Mouse (Mus musculus) heart, embryonic 12.5 days (tissue): ENCODE data around the gene Tspan5. TPM values are rescaled to one million over a fixed set of nuclear protein-coding genes. Genes with fewer than 3 reads are reported as not detected.

ENCODE experiments used
- ATAC-seq: fragments of 200-750 bp; cut with Nextera tagmentation; 2 replicates; pipeline ENCODE4 v1.8.0; 2017; ENCODE audit warnings: moderate TSS enrichment, moderate library complexity; ENCODE audit not compliant: insufficient number of reproducible peaks, low FRiP score
- H3K27ac ChIP-seq: fragments of 300-500 bp; sonication (generic); 2 replicates; pipeline ENCODE4 v1.5.1; 2016; ENCODE audit warnings: mild to moderate bottlenecking, moderate library complexity; ENCODE audit not compliant: poor library complexity, severe bottlenecking
- H3K27me3 ChIP-seq: fragments of 300-500 bp; sonication (generic); replicated peaks from 2 replicates; pipeline ENCODE4 v1.6.1; 2016; ENCODE audit warnings: mild to moderate bottlenecking, moderate library complexity
- H3K36me3 ChIP-seq: fragments of 300-500 bp; sonication (generic); 2 replicates; pipeline ENCODE4 v1.6.1; 2016; ENCODE audit warnings: mild to moderate bottlenecking, moderate library complexity
- H3K4me1 ChIP-seq: fragments of 300-500 bp; sonication (generic); replicated peaks from 2 replicates; pipeline ENCODE4 v1.6.1; 2016; ENCODE audit warnings: mild to moderate bottlenecking
- H3K4me2 ChIP-seq: fragments of 300-500 bp; sonication (generic); 2 replicates; pipeline ENCODE4 v1.6.1; 2016; ENCODE audit warnings: mild to moderate bottlenecking, moderate library complexity
- H3K4me3 ChIP-seq: fragments of 300-500 bp; sonication (generic); 2 replicates; pipeline ENCODE4 v1.5.1; 2016; ENCODE audit warnings: mild to moderate bottlenecking
- H3K9ac ChIP-seq: fragments of 300-500 bp; sonication (generic); 2 replicates; pipeline ENCODE4 v1.6.1; 2016; ENCODE audit warnings: mild to moderate bottlenecking, moderate library complexity
- H3K9me3 ChIP-seq: fragments of 300-500 bp; sonication (generic); replicated peaks from 2 replicates; pipeline ENCODE4 v1.6.1; 2016; ENCODE audit warnings: mild to moderate bottlenecking, moderate library complexity
- WGBS: fragments of 180-500 bp; shearing (Covaris S2); methylation state at CpG from one replicate; pipeline ENCODE4 v1.1.7; 2016; 5-methylcytosine and 5-hydroxymethylcytosine counted together
- polyA plus RNA-seq: library from polyadenylated mRNA; unstranded; fragments of >200 nt; fragmentation: Nextera tagmentation; extraction: Ambion mirVana; gene quantifications from 2 replicates; pipeline ENCODE4 v1.2.1, GENCODE M21; 2016

The Tspan5 gene
- polyA plus RNA-seq, 1 experiment from 2014 or later: 18.9 TPM

DNA sequence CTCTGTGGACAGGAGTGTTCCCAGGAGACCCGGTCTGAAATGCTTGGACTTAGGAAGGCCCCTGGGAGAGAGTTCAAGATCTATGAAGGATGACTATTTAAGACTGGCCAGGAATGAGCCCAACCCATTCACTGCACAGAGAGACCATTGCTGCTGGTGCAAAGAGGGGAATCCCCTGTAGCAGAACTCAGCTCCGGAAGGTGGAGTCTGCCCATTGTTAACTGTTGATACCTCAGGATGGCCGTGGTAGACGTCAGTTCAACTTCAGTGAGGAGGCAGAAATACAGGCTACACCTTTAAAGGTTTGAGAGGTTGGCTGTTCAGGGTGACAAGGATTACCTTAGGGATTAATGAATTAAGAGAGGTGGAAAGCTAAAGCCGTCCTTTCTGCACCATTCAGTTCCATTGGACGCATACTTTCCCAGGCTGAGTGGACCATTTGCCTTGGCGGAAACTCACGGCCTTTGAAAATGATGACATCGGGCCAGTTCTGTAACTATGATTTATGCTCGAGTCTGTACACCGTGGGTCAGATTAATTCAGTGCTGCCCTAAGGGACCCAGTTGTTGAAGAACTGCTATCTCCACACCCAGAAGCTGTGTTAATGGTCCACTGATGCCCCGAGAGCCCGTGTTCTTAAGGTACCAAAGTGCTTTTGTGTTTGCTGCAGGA is 71.3 kb downstream of the Tspan5 start:
- no peak overlapping the region for H3K4me2 ChIP-seq
- H3K36me3 ChIP-seq: no peaks in the 10 kb centered on the region
- H3K27me3 ChIP-seq: no peaks in the 10 kb centered on the region
- no peaks in the 10 kb centered on the region for H3K9me3 ChIP-seq
- peaks cover 27% of the 10 kb centered on the region for H3K4me1 ChIP-seq
- no peak overlapping the region for H3K9ac ChIP-seq
- 74% methylated on average over 13 of the region's 13 CpGs for WGBS
- H3K4me3 ChIP-seq: no peak overlapping the region
- ATAC-seq: no peak
- no peak overlapping the region for H3K27ac ChIP-seq

GRCm38 (mm10) chr3:138814457-138814856 is 72.5 kb downstream of the Tspan5 start:
- no peaks in the 10 kb centered on the region for H3K36me3 ChIP-seq
- WGBS: 71% methylated on average over 5 of the region's 5 CpGs

GRCm38 (mm10) chr3:138815127-138815837 is 73.3 kb downstream of the Tspan5 start:
- Histone ChIP-seq H3K27ac (no peak overlapping the region), H3K4me3 (no peak overlapping the region), H3K27me3 (no peaks in the 10 kb centered on the region), H3K9ac (no peak overlapping the region), H3K9me3 (no peaks in the 10 kb centered on the region), H3K36me3 (no peaks in the 10 kb centered on the region), H3K4me1 (peaks cover 24% of the 10 kb centered on the region), H3K4me2 (no peak overlapping the region)
- 74% methylated on average over 7 of the region's 7 CpGs for WGBS
- no peak for ATAC-seq

More at GRCm38 (mm10) chr3:138814457-138814856, 72.5 kb downstream of the Tspan5 start:
- peaks cover 24% of the 10 kb centered on the region for H3K4me1 ChIP-seq
- H3K9me3 ChIP-seq: no peaks in the 10 kb centered on the region
- no peak overlapping the region for H3K4me2 ChIP-seq
- no peak for ATAC-seq
- H3K27me3 ChIP-seq: no peaks in the 10 kb centered on the region
- H3K4me3 ChIP-seq: no peak overlapping the region
- H3K27ac ChIP-seq: no peak overlapping the region
- H3K9ac ChIP-seq: no peak overlapping the region

GRCm38 (mm10) chr3:138816888-138817656 is 75.1 kb downstream of the Tspan5 start:
- WGBS: 46% methylated on average over 5 of the region's 5 CpGs
- H3K27ac ChIP-seq: no peak overlapping the region
- no peaks in the 10 kb centered on the region for H3K36me3 ChIP-seq
- no peak overlapping the region for H3K4me2 ChIP-seq
- ATAC-seq: no peak
- no peak overlapping the region for H3K9ac ChIP-seq
- H3K4me3 ChIP-seq: no peak overlapping the region
- no peaks in the 10 kb centered on the region for H3K9me3 ChIP-seq
- no peaks in the 10 kb centered on the region for H3K27me3 ChIP-seq
- H3K4me1 ChIP-seq: peaks cover 27% of the 10 kb centered on the region

GRCm38 (mm10) chr3:138819862-138820261 is 77.9 kb downstream of the Tspan5 start:
- Histone ChIP-seq H3K4me1 (peaks cover 28% of the 10 kb centered on the region), H3K36me3 (no peaks in the 10 kb centered on the region), H3K9ac (no peak overlapping the region), H3K27me3 (no peaks in the 10 kb centered on the region), H3K9me3 (no peaks in the 10 kb centered on the region), H3K4me2 (no peak overlapping the region), H3K4me3 (no peak overlapping the region), H3K27ac (no peak overlapping the region)
- WGBS: 79% methylated on average over 6 of the region's 6 CpGs
- ATAC-seq: no peak

GRCm38 (mm10) chr3:138820296-138820695 is 78.3 kb downstream of the Tspan5 start:
- no peak overlapping the region for H3K9ac ChIP-seq

GRCm38 (mm10) chr3:138821886-138822445 is 80.0 kb downstream of the Tspan5 start:
- WGBS: 28% methylated on average over 5 of the region's 5 CpGs
- Histone ChIP-seq H3K27me3 (no peaks in the 10 kb centered on the region), H3K27ac (no peak overlapping the region), H3K9me3 (no peaks in the 10 kb centered on the region), H3K36me3 (no peaks in the 10 kb centered on the region), H3K4me1 (peaks cover 27% of the 10 kb centered on the region), H3K4me2 (no peak overlapping the region), H3K9ac (no peak overlapping the region), H3K4me3 (no peak overlapping the region)
- ATAC-seq: 0 out of 2 replicates have a peak, but pooled peaks have one; percentile 41

More at GRCm38 (mm10) chr3:138820296-138820695, 78.3 kb downstream of the Tspan5 start:
- ATAC-seq: no peak
- WGBS: 68% methylated on average over 5 of the region's 5 CpGs
- no peaks in the 10 kb centered on the region for H3K36me3 ChIP-seq
- H3K4me3 ChIP-seq: no peak overlapping the region
- H3K4me1 ChIP-seq: peaks cover 30% of the 10 kb centered on the region
- H3K4me2 ChIP-seq: no peak overlapping the region
- H3K9me3 ChIP-seq: no peaks in the 10 kb centered on the region
- H3K27ac ChIP-seq: no peak overlapping the region
- no peaks in the 10 kb centered on the region for H3K27me3 ChIP-seq

DNA sequence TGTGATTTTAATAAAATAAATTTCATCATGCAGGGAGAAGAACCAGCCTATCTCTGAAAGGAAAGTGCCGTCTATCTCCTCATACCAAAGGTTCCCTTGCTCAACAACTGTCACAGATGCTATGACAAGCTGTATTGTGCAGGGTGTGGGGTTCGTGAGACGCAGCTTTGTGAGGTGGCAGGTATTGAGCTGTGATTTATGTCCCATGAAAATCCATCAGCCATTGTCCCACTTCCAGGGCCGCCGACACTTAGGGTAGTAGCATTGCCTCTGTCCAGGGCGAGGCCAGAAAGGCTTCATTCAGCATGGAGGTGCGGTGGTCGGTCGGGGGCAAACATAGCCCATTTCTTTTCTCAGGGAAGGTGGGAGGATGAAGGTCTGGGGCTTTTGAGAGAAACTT is 81.9 kb downstream of the Tspan5 start:
- ATAC-seq: no peak
- no peaks in the 10 kb centered on the region for H3K9me3 ChIP-seq
- 86% methylated on average over 9 of the region's 9 CpGs for WGBS

DNA sequence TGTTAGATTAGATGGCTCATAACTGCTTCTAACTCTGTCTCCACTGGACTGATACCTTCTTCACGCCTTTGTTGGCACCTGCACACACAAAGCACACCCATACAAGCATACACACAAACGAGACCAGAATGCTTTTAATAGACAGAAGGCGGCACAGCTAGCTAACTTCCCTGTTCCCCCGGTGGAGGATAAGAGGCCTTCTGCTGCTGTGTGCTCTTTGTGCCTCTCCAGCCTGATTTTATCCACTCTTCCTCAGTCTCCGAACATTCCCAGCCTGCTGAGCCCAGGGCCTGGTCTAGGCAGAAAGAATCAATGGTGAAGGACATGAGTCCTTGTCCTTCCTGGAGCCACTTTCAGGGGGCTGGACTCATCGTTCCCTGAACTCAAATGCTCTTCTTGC is 83.3 kb downstream of the Tspan5 start:
- ATAC-seq: no peak
- Histone ChIP-seq H3K9me3 (no peaks in the 10 kb centered on the region), H3K4me1 (peaks cover 20% of the 10 kb centered on the region), H3K27ac (no peak overlapping the region), H3K4me2 (no peak overlapping the region), H3K4me3 (no peak overlapping the region), H3K27me3 (no peaks in the 10 kb centered on the region), H3K36me3 (no peaks in the 10 kb centered on the region), H3K9ac (no peak overlapping the region)
- 38% methylated on average over 6 of the region's 6 CpGs for WGBS

More for the DNA sequence above, 81.9 kb downstream of the Tspan5 start:
- no peak overlapping the region for H3K9ac ChIP-seq
- H3K27me3 ChIP-seq: no peaks in the 10 kb centered on the region
- no peak overlapping the region for H3K4me2 ChIP-seq
- H3K36me3 ChIP-seq: no peaks in the 10 kb centered on the region
- peaks cover 20% of the 10 kb centered on the region for H3K4me1 ChIP-seq
- no peak overlapping the region for H3K27ac ChIP-seq
- H3K4me3 ChIP-seq: no peak overlapping the region

DNA sequence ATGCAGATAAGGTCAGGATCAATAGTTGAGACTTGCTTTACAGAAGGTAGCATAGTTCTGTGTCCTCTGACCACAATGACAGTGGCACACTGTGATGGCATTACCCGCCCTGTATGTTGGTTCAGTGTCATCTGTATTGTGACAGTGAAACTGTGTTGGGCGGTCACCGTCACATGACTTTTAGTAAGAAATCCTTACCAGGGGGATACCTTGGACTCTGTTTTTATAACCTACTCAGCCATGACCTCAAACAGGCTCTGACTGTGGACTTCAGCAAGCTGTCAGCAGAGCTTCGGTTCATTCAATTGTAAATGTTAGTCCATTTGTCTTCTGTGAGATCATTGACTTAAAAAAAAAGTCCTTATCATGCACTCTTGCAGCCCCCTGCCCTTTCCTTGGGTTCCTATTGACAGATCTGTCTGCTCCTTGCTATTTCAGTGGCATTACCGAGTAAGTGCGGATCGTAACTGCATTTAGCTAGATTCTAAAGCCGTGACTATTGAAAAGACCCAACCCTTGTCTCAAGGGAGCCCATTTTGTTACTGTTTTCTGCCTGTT is 84.3 kb downstream of the Tspan5 start:
- WGBS: 70% methylated on average over 8 of the region's 8 CpGs

More for the DNA sequence above, 84.3 kb downstream of the Tspan5 start:
- no peak overlapping the region for H3K4me2 ChIP-seq
- no peaks in the 10 kb centered on the region for H3K9me3 ChIP-seq
- H3K27me3 ChIP-seq: no peaks in the 10 kb centered on the region
- ATAC-seq: no peak
- peaks cover 20% of the 10 kb centered on the region for H3K4me1 ChIP-seq
- H3K9ac ChIP-seq: no peak overlapping the region
- H3K4me3 ChIP-seq: no peak overlapping the region
- no peaks in the 10 kb centered on the region for H3K36me3 ChIP-seq
- no peak overlapping the region for H3K27ac ChIP-seq
